Comparison of ENCODE assay signal across 10 mouse cellular contexts in genomic region chr9:92270927-92271326, GRCm38 (mm10). TPM values are rescaled to one million over a fixed set of nuclear protein-coding genes. Genes with fewer than 3 reads are reported as not detected.
DNase-seq lines count a peak whose midpoint lies in the region.
"Had no signal": no experiment of that assay in that cellular context is flagged by ENCODE, and none has a peak within 500 bp of the region (broad histone marks: within the 10 kb centered on the region; RNA-seq: fewer than 3 reads in every experiment).

No protein-coding gene starts in this region.

- H3K27ac ChIP-seq in hindbrain, embryonic 10.5 days, result no peak overlapping the region

- peak; percentile 51 for DNase-seq in layer of hippocampus, adult 11-12 months (ENCODE audit: low spot score)
- DNase-seq in layer of hippocampus, adult 9-11 months, result no peak
- peak; percentile 63 to 91 for DNase-seq in adrenal gland, adult (ENCODE audit: inconsistent age in 2 of 2, low spot score in 1 of 2)
- peak; percentile 70 for DNase-seq in fibroblast of lung, adult 2 months (ENCODE audit: low read depth)
- DNase-seq in kidney, adult 9 months, result peak; percentile 98
- DNase-seq in ovary, postnatal 36 days (ENCODE audit: low spot score), result peak; percentile 72
- DNase-seq in hindbrain, embryonic 10.5 days (ENCODE audit: low spot score), result no peak
- DNase-seq in retina, embryonic 14.5 days (ENCODE audit: low spot score), result no peak

- peaks cover 67% of the 10 kb centered on the region for H3K36me3 ChIP-seq in hindbrain, embryonic 10.5 days

- H3K27me3 ChIP-seq in hindbrain, embryonic 10.5 days (ENCODE audit: insufficient read depth, poor library complexity, severe bottlenecking), result no peaks in the 10 kb centered on the region

- H3K4me1 ChIP-seq in hindbrain, embryonic 10.5 days (replicated peaks), result peaks cover 11% of the 10 kb centered on the region; the same call in 1 of the 2 replicates

- WGBS in hindbrain, embryonic 10.5 days, result 55% methylated on average over 4 of the region's 4 CpGs

- H3K4me3 ChIP-seq in hindbrain, embryonic 10.5 days, result no peak overlapping the region

- no peaks in the 10 kb centered on the region for H3K9me3 ChIP-seq in hindbrain, embryonic 10.5 days
- H3K9me3 ChIP-seq: G1E had no signal

RNA-seq across cellular contexts. Expression of gene Plscr2, which starts 4.5 kb away (rescaled TPM):
- 0.17 and 0.77 TPM in 2 replicates for polyA plus RNA-seq in hindbrain, embryonic 10.5 days (2016; fragmentation: Nextera tagmentation; extraction: Ambion mirVana)

RNA-seq across cellular contexts. Expression of gene Plscr1, which starts 21.4 kb away (rescaled TPM):
- polyA plus RNA-seq in hindbrain, embryonic 10.5 days (2016; fragmentation: Nextera tagmentation; extraction: Ambion mirVana), result 26.8 and 35.7 TPM in 2 replicates

RNA-seq across cellular contexts. Expression of gene 1700057G04Rik, which starts 38.2 kb away (rescaled TPM):
- not detected in 2 replicates for polyA plus RNA-seq in hindbrain, embryonic 10.5 days (2016; fragmentation: Nextera tagmentation; extraction: Ambion mirVana)
- polyA plus RNA-seq: G1E; stomach, embryonic 16.5 days had no signal

Comparison
In these comparisons a context has a peak if more than half of its experiments do, and no peak if none do; other contexts are left out.
1. DNase-seq: peak in layer of hippocampus, adult 11-12 months (single experiment), adrenal gland, adult (2 of 2), fibroblast of lung, adult 2 months (single experiment), kidney, adult 9 months (single experiment) and ovary, postnatal 36 days (single experiment); none in layer of hippocampus, adult 9-11 months (single experiment), hindbrain, embryonic 10.5 days (single experiment) and retina, embryonic 14.5 days (single experiment).